Mouse (Mus musculus): ENCODE measurements around the gene Stap2. TPM values are rescaled to one million over a fixed set of nuclear protein-coding genes. Genes with fewer than 3 reads are reported as not detected.

Stap2 gene
- 3.9 and 10.6 TPM in 2 replicates for polyA plus RNA-seq (2011; ENCODE audit: insufficient read depth, insufficient read length, low replicate concordance, missing spikeins)

- Histone ChIP-seq H3K27ac (ENCODE audit: control insufficient read depth, insufficient read depth, low read depth, low read length, poor library complexity) (no peak within 1 kb of the TSS), H3K4me3 (replicated peaks; ENCODE audit: control insufficient read depth, low read depth, low read length) (no peak within 1 kb of the TSS), H3K4me1 (ENCODE audit: control insufficient read depth, insufficient read depth, low read length) (peaks cover 4% of the 10 kb centered on the region; the same call in 1 of the 2 replicates)
- 37% methylated on average over 13 of the region's 13 CpGs for WGBS
- TF ChIP-seq POLR2A (IDR thresholded peaks at IDR 0.05; ENCODE audit: borderline replicate concordance, control insufficient read depth, low read depth, low read length) (no peak), CTCF (IDR thresholded peaks at IDR 0.05; ENCODE audit: control insufficient read depth, insufficient read depth, low read length) (no peak)
Measured at GRCm38 (mm10) chr17:56005415-56006061, at the start of gene Stap2, which contains the start of gene Mpnd. TSS of gene Stap2 (minus strand) at chr17:56005584. TSS of gene Mpnd (plus strand) at chr17:56005711.

- TF ChIP-seq POLR2A (IDR thresholded peaks at IDR 0.05; ENCODE audit: borderline replicate concordance, control insufficient read depth, low read depth, low read length) (no peak), CTCF (IDR thresholded peaks at IDR 0.05; ENCODE audit: control insufficient read depth, insufficient read depth, low read length) (no peak)
- H3K4me1 ChIP-seq (ENCODE audit: control insufficient read depth, insufficient read depth, low read length): no peaks in the 10 kb centered on the region
- H3K27ac ChIP-seq (ENCODE audit: control insufficient read depth, insufficient read depth, low read depth, low read length, poor library complexity): no peak overlapping the region
- no peak overlapping the region for H3K4me3 ChIP-seq (replicated peaks; ENCODE audit: control insufficient read depth, low read depth, low read length)
Measured at GRCm38 (mm10) chr17:56054938-56055337, 49.6 kb upstream of the Stap2 start.

GRCm38 (mm10) chr17:56051369-56051768 is 46.0 kb upstream of the Stap2 start:
- TF ChIP-seq CTCF (IDR thresholded peaks at IDR 0.05; ENCODE audit: control insufficient read depth, insufficient read depth, low read length): no peak
- TF ChIP-seq POLR2A (IDR thresholded peaks at IDR 0.05; ENCODE audit: borderline replicate concordance, control insufficient read depth, low read depth, low read length): no peak
- Histone ChIP-seq H3K4me1 (ENCODE audit: control insufficient read depth, insufficient read depth, low read length) (no peaks in the 10 kb centered on the region), H3K4me3 (replicated peaks; ENCODE audit: control insufficient read depth, low read depth, low read length) (no peak overlapping the region), H3K27ac (ENCODE audit: control insufficient read depth, insufficient read depth, low read depth, low read length, poor library complexity) (no peak overlapping the region)
- 93% methylated on average over 5 of the region's 5 CpGs for WGBS

GRCm38 (mm10) chr17:56040857-56041163 is 35.4 kb upstream of the Stap2 start:
- Histone ChIP-seq H3K4me1 (ENCODE audit: control insufficient read depth, insufficient read depth, low read length) (no peaks in the 10 kb centered on the region), H3K27ac (ENCODE audit: control insufficient read depth, insufficient read depth, low read depth, low read length, poor library complexity) (peak overlapping the region; percentile 3; the same call in 1 of the 2 replicates), H3K4me3 (replicated peaks; ENCODE audit: control insufficient read depth, low read depth, low read length) (peak overlapping the region; percentile 76)
- TF ChIP-seq CTCF (IDR thresholded peaks at IDR 0.05; ENCODE audit: control insufficient read depth, insufficient read depth, low read length) (no peak), POLR2A (IDR thresholded peaks at IDR 0.05; ENCODE audit: borderline replicate concordance, control insufficient read depth, low read depth, low read length) (no peak)
- under 1% methylated on average over 12 of the region's 12 CpGs for WGBS

GRCm38 (mm10) chr17:56040030-56040856 is 34.9 kb upstream of the Stap2 start, which contains the start of gene Chaf1a:
TSS of gene Chaf1a (plus strand) at chr17:56040439.
- peak within 1 kb of the TSS; percentile 76 for H3K4me3 ChIP-seq (replicated peaks; ENCODE audit: control insufficient read depth, low read depth, low read length)
- H3K27ac ChIP-seq (ENCODE audit: control insufficient read depth, insufficient read depth, low read depth, low read length, poor library complexity): peak within 1 kb of the TSS; percentile 3; the same call in 1 of the 2 replicates
- H3K4me1 ChIP-seq (ENCODE audit: control insufficient read depth, insufficient read depth, low read length): no peaks in the 10 kb centered on the region
- under 1% methylated on average over 68 of the region's 68 CpGs for WGBS
- TF ChIP-seq POLR2A (IDR thresholded peaks at IDR 0.05; ENCODE audit: borderline replicate concordance, control insufficient read depth, low read depth, low read length) (peak; percentile 61; the same call in 1 of the 2 replicates), CTCF (IDR thresholded peaks at IDR 0.05; ENCODE audit: control insufficient read depth, insufficient read depth, low read length) (no peak)

GRCm38 (mm10) chr17:56039345-56039744 is 34.0 kb upstream of the Stap2 start:
- WGBS: 71% methylated on average over 4 of the region's 4 CpGs
- TF ChIP-seq POLR2A (IDR thresholded peaks at IDR 0.05; ENCODE audit: borderline replicate concordance, control insufficient read depth, low read depth, low read length): no peak
- no peak for TF ChIP-seq CTCF (IDR thresholded peaks at IDR 0.05; ENCODE audit: control insufficient read depth, insufficient read depth, low read length)
- Histone ChIP-seq H3K4me3 (replicated peaks; ENCODE audit: control insufficient read depth, low read depth, low read length) (no peak overlapping the region), H3K4me1 (ENCODE audit: control insufficient read depth, insufficient read depth, low read length) (no peaks in the 10 kb centered on the region; the same call in 1 of the 2 replicates), H3K27ac (ENCODE audit: control insufficient read depth, insufficient read depth, low read depth, low read length, poor library complexity) (no peak overlapping the region)

- H3K27ac ChIP-seq (ENCODE audit: control insufficient read depth, insufficient read depth, low read depth, low read length, poor library complexity): no peak overlapping the region
- H3K4me1 ChIP-seq (ENCODE audit: control insufficient read depth, insufficient read depth, low read length): no peaks in the 10 kb centered on the region; the same call in 1 of the 2 replicates
- no peak overlapping the region for H3K4me3 ChIP-seq (replicated peaks; ENCODE audit: control insufficient read depth, low read depth, low read length)
- WGBS: 59% methylated on average over 8 of the region's 8 CpGs
- no peak for TF ChIP-seq CTCF (IDR thresholded peaks at IDR 0.05; ENCODE audit: control insufficient read depth, insufficient read depth, low read length)
- TF ChIP-seq POLR2A (IDR thresholded peaks at IDR 0.05; ENCODE audit: borderline replicate concordance, control insufficient read depth, low read depth, low read length): no peak
Measured at GRCm38 (mm10) chr17:56038583-56039261, 33.3 kb upstream of the Stap2 start.

GRCm38 (mm10) chr17:56036901-56037287 is 31.5 kb upstream of the Stap2 start:
- Histone ChIP-seq H3K27ac (ENCODE audit: control insufficient read depth, insufficient read depth, low read depth, low read length, poor library complexity) (no peak overlapping the region), H3K4me1 (ENCODE audit: control insufficient read depth, insufficient read depth, low read length) (peaks cover 6% of the 10 kb centered on the region)
- 29% methylated on average over 13 of the region's 13 CpGs for WGBS

More at GRCm38 (mm10) chr17:56036901-56037287, 31.5 kb upstream of the Stap2 start:
- TF ChIP-seq CTCF (IDR thresholded peaks at IDR 0.05; ENCODE audit: control insufficient read depth, insufficient read depth, low read length): no peak
- no peak for TF ChIP-seq POLR2A (IDR thresholded peaks at IDR 0.05; ENCODE audit: borderline replicate concordance, control insufficient read depth, low read depth, low read length)
- H3K4me3 ChIP-seq (replicated peaks; ENCODE audit: control insufficient read depth, low read depth, low read length): peak overlapping the region; percentile 55
